Mouse (Mus musculus) liver, embryonic 14.5 days (tissue): ENCODE results near the gene Slc28a3. TPM values are rescaled to one million over a fixed set of nuclear protein-coding genes. Genes with fewer than 3 reads are reported as not detected.

Experiments
- ATAC-seq: fragments of 200-750 bp; cut with Nextera tagmentation; 2 replicates; pipeline ENCODE4 v1.8.0; 2017; ENCODE audit warnings: moderate number of reproducible peaks, mild to moderate bottlenecking, moderate library complexity; ENCODE audit not compliant: insufficient read depth
- DNase-seq, 3 experiments: peaks; one replicate each; pipeline ENCODE4 v3.0.0-alpha.2; 2012 to 2013; ENCODE audit warnings: low read depth in 3 of 3, low spot score in 3 of 3
- H3K27ac ChIP-seq: fragments of 300-500 bp; sonication (generic); 2 replicates; pipeline ENCODE4 v1.5.1; 2014; ENCODE audit warnings: moderate library complexity, mild to moderate bottlenecking, control low read depth, inconsistent platforms
- H3K27me3 ChIP-seq: fragments of 300-500 bp; sonication (generic); 2 replicates; pipeline ENCODE4 v1.6.1; 2014; ENCODE audit warnings: mild to moderate bottlenecking, low read length, moderate library complexity; ENCODE audit not compliant: control insufficient read depth, insufficient read depth
- H3K36me3 ChIP-seq: fragments of 300-500 bp; sonication (generic); replicated peaks from 2 replicates; pipeline ENCODE4 v1.6.1; 2014; ENCODE audit warnings: low read depth; ENCODE audit not compliant: control insufficient read depth, insufficient read depth
- H3K4me1 ChIP-seq, 2 experiments: fragments of 200-500 bp in 1 of 2; fragments of 300-500 bp in 1 of 2; sonication (generic) in 1 of 2; replicated peaks; 2 replicates each; pipeline ENCODE4 v1.6.1; 2012 to 2014; ENCODE audit warnings: antibody characterized with exemption in 1 of 2, inconsistent platforms in 1 of 2, low read length in 1 of 2; ENCODE audit not compliant: control insufficient read depth in 2 of 2, insufficient read depth in 2 of 2
- H3K4me2 ChIP-seq: fragments of 300-500 bp; sonication (generic); 2 replicates; pipeline ENCODE4 v1.6.1; 2014; ENCODE audit warnings: low read depth, mild to moderate bottlenecking, control low read depth, moderate library complexity
- H3K4me3 ChIP-seq, 2 experiments: fragments of 200-500 bp in 1 of 2; fragments of 300-500 bp in 1 of 2; sonication (generic) in 1 of 2; 2 replicates each; pipeline ENCODE4 v1.5.1; 2012 to 2014; ENCODE audit warnings: low read depth in 2 of 2, low read length in 2 of 2, mild to moderate bottlenecking in 2 of 2, control low read depth in 1 of 2, inconsistent platforms in 1 of 2, moderate library complexity in 1 of 2; ENCODE audit not compliant: insufficient read depth in 1 of 2
- H3K9ac ChIP-seq: fragments of 300-500 bp; sonication (generic); replicated peaks from 2 replicates; pipeline ENCODE4 v1.6.1; 2014; ENCODE audit warnings: mild to moderate bottlenecking, control low read depth, moderate library complexity
- H3K9me3 ChIP-seq: fragments of 300-500 bp; sonication (generic); 2 replicates; pipeline ENCODE4 v1.6.1; 2016; ENCODE audit warnings: low read length, mixed read lengths; ENCODE audit not compliant: control insufficient read depth
- CTCF ChIP-seq: IDR thresholded peaks from 2 replicates; pipeline ENCODE4 v1.5.1; 2016; ENCODE audit warnings: antibody characterized with exemption, low read depth, control low read depth
- EP300 ChIP-seq: IDR thresholded peaks from 2 replicates; pipeline ENCODE4 v1.6.1; 2016; ENCODE audit warnings: antibody characterized with exemption, low read depth
- whole genome bisulfite sequencing: fragments of 180-500 bp; shearing (Covaris S2); extraction: QIAGEN DNeasy Blood & Tissue Kit; methylation state at CpG from one replicate; pipeline ENCODE4 v1.1.7; 2014; ENCODE audit not compliant: insufficient replicate concordance; 5-methylcytosine and 5-hydroxymethylcytosine counted together
- polyA plus RNA-seq, 2 experiments: library from polyadenylated mRNA; depleted of rRNA in 1 of 2; stranded (reverse) in 1 of 2; unstranded in 1 of 2; fragments of >200 nt; fragmentation: Nextera tagmentation in 1 of 2; extraction: Ambion mirVana in 1 of 2; gene quantifications; 2 replicates each; pipeline versions ENCODE4 v1.2.1 to v1.2.3; 2012 to 2014

Slc28a3 gene
- polyA plus RNA-seq, 2 experiments: 0.01 TPM; not detected in 1

- DNase-seq (no peak), ATAC-seq (no peak)
- TF ChIP-seq CTCF: no peak
- TF ChIP-seq EP300: no peak
- Histone ChIP-seq H3K4me2 (no peak overlapping the region), H3K27me3 (no peaks in the 10 kb centered on the region), H3K36me3 (no peaks in the 10 kb centered on the region), H3K4me3 (no peak overlapping the region), H3K4me1 (peaks cover 0 to 3% of the 10 kb centered on the region in 2 experiments; a peak in 1 of 4 replicates), H3K27ac (no peak overlapping the region), H3K9ac (no peak overlapping the region), H3K9me3 (no peaks in the 10 kb centered on the region)
- WGBS: 16% methylated on average over 8 of the region's 8 CpGs
These were observed 12.0 kb upstream of the Slc28a3 start for GRCm38 (mm10) chr13:58622647-58623046.

GRCm38 (mm10) chr13:58619301-58619700 is 8.6 kb upstream of the Slc28a3 start:
- Histone ChIP-seq H3K36me3 (no peaks in the 10 kb centered on the region), H3K27me3 (no peaks in the 10 kb centered on the region), H3K4me1 (peaks cover 0 to 3% of the 10 kb centered on the region in 2 experiments; a peak in 1 of 4 replicates), H3K9ac (no peak overlapping the region), H3K27ac (no peak overlapping the region), H3K9me3 (no peaks in the 10 kb centered on the region), H3K4me3 (no peak overlapping the region), H3K4me2 (no peak overlapping the region)
- ATAC-seq: no peak
- DNase-seq: no peak
- TF ChIP-seq CTCF (no peak), EP300 (no peak)
- WGBS: 47% methylated on average over 5 of the region's 5 CpGs

GRCm38 (mm10) chr13:58610059-58610458 is 618 bp downstream of the Slc28a3 start:
- no peak overlapping the region for H3K4me2 ChIP-seq
- no peak overlapping the region for H3K4me3 ChIP-seq
- no peak for DNase-seq
- ATAC-seq: no peak
- TF ChIP-seq CTCF: no peak
- no peak for TF ChIP-seq EP300
- no peak overlapping the region for H3K9ac ChIP-seq
- no peak overlapping the region for H3K27ac ChIP-seq
- H3K9me3 ChIP-seq: no peaks in the 10 kb centered on the region
- 29% methylated on average over 7 of the region's 7 CpGs for whole genome bisulfite sequencing
- no peaks in the 10 kb centered on the region for H3K4me1 ChIP-seq
- H3K27me3 ChIP-seq: no peaks in the 10 kb centered on the region
- no peaks in the 10 kb centered on the region for H3K36me3 ChIP-seq

GRCm38 (mm10) chr13:58601201-58601855 is 9.3 kb downstream of the Slc28a3 start:
- no peak for TF ChIP-seq EP300
- TF ChIP-seq CTCF: no peak
- ATAC-seq (no peak), DNase-seq (no peak)
- H3K27me3 ChIP-seq: no peaks in the 10 kb centered on the region
- no peak overlapping the region for H3K27ac ChIP-seq
- H3K4me2 ChIP-seq: no peak overlapping the region
- no peak overlapping the region for H3K4me3 ChIP-seq
- H3K36me3 ChIP-seq: no peaks in the 10 kb centered on the region
- H3K4me1 ChIP-seq: peaks cover 0 to 3% of the 10 kb centered on the region in 2 experiments; a peak in 1 of 4 replicates
- no peak overlapping the region for H3K9ac ChIP-seq
- WGBS: 31% methylated on average over 10 of the region's 10 CpGs
- no peaks in the 10 kb centered on the region for H3K9me3 ChIP-seq

- Histone ChIP-seq H3K36me3 (no peaks in the 10 kb centered on the region), H3K4me2 (no peak overlapping the region), H3K27ac (no peak overlapping the region), H3K27me3 (no peaks in the 10 kb centered on the region), H3K4me1 (peaks cover 0 to 3% of the 10 kb centered on the region in 2 experiments; a peak in 1 of 4 replicates), H3K9ac (no peak overlapping the region), H3K9me3 (no peaks in the 10 kb centered on the region), H3K4me3 (no peak overlapping the region)
- ATAC-seq (no peak), DNase-seq (no peak)
- WGBS: 43% methylated on average over 4 of the region's 4 CpGs
- TF ChIP-seq CTCF (no peak), EP300 (no peak)
These were observed 12.1 kb downstream of the Slc28a3 start for GRCm38 (mm10) chr13:58598578-58598977.
